Mouse (Mus musculus) kidney, postnatal 4 days (tissue): ENCODE measurements at regions not wholly inside any gene's neighbourhood (a gene's known extent, or its start where the extent isn't known, plus 50 kb on each side); places are given as distances from the start of the nearest gene placed in this dataset.
A peak's percentile ranks its signal among the peaks of the same experiment; 100 is the strongest.

Experiments used
- DNase-seq, 2 experiments: peaks; one replicate each; pipeline ENCODE4 v3.0.0; 2021; ENCODE audit warnings: mixed read lengths in 2 of 2

- DNase-seq = no peak
These were observed 68.6 kb downstream of the Dad1 start for GRCm38 (mm10) chr14:54185265-54185830.

GRCm38 (mm10) chr14:54183873-54184272 is 70.0 kb downstream of the Dad1 start:
- no peak for DNase-seq

- DNase-seq = no peak
These were observed 71.1 kb downstream of the Dad1 start for GRCm38 (mm10) chr14:54182838-54183237.

- DNase-seq = no peak
These were observed 72.6 kb downstream of the Dad1 start for GRCm38 (mm10) chr14:54181306-54181705.

GRCm38 (mm10) chr14:54180754-54181153 is 73.2 kb downstream of the Dad1 start:
- peak; percentile 36 for DNase-seq

- peak; percentile 37 to 49 for DNase-seq
These were observed 73.6 kb downstream of the Dad1 start for GRCm38 (mm10) chr14:54180271-54180670.

GRCm38 (mm10) chr14:54178856-54179255 is 75.0 kb downstream of the Dad1 start:
- DNase-seq = no peak

GRCm38 (mm10) chr14:54176469-54176868 is 77.4 kb downstream of the Dad1 start:
- no peak for DNase-seq

GRCm38 (mm10) chr14:54175476-54175875 is 78.4 kb downstream of the Dad1 start:
- DNase-seq = no peak

- peak; percentile 28 to 58 for DNase-seq
These were observed 80.6 kb downstream of the Dad1 start for GRCm38 (mm10) chr14:54173316-54173715.

- no peak for DNase-seq
These were observed 84.7 kb downstream of the Dad1 start for GRCm38 (mm10) chr14:54169254-54169653.

- no peak for DNase-seq
These were observed 85.4 kb downstream of the Dad1 start for GRCm38 (mm10) chr14:54168414-54168931.

GRCm38 (mm10) chr14:54166057-54166456 is 87.8 kb downstream of the Dad1 start:
- DNase-seq = no peak

- no peak for DNase-seq
These were observed 89.0 kb downstream of the Dad1 start for GRCm38 (mm10) chr14:54164874-54165273.

- peak; percentile 50 to 62 for DNase-seq
These were observed 92.0 kb downstream of the Dad1 start for GRCm38 (mm10) chr14:54161916-54162315.

- DNase-seq = no peak
These were observed 92.7 kb downstream of the Dad1 start for GRCm38 (mm10) chr14:54161206-54161605.

GRCm38 (mm10) chr14:54159816-54160215 is 94.1 kb downstream of the Dad1 start:
- no peak for DNase-seq

- DNase-seq = peak; percentile 17 to 43
These were observed 95.5 kb downstream of the Dad1 start for GRCm38 (mm10) chr14:54158214-54158965.

- no peak for DNase-seq
These were observed 97.4 kb downstream of the Dad1 start for GRCm38 (mm10) chr14:54156536-54156935.

GRCm38 (mm10) chr14:54152485-54153235 is 101.2 kb downstream of the Dad1 start:
- DNase-seq = peak; percentile 87 to 88

GRCm38 (mm10) chr14:54151921-54152320 is 102.0 kb downstream of the Dad1 start:
- no peak for DNase-seq

GRCm38 (mm10) chr14:54151272-54151671 is 102.6 kb downstream of the Dad1 start:
- DNase-seq = no peak

GRCm38 (mm10) chr14:54150221-54150620 is 103.7 kb downstream of the Dad1 start:
- no peak for DNase-seq

- no peak for DNase-seq
These were observed 105.3 kb downstream of the Dad1 start for GRCm38 (mm10) chr14:54148626-54149025.
